Mouse (Mus musculus) cerebellum, postnatal 14 days (tissue): ENCODE measurements around the gene Slc26a10.
"Not testable (repeated sequence)": the region's sequence is repeated elsewhere in the genome, so short reads cannot be mapped to it uniquely, and the experiment has no call there.

Source experiments
- DNase-seq, 2 experiments: peaks; one replicate each; pipeline ENCODE4 v3.0.0; 2021; ENCODE audit warnings: mixed read lengths in 2 of 2

Slc26a10 gene

GRCm38 (mm10) chr10:127181566-127181965 lies 1.1 kb upstream of the Slc26a10 start:
- no peak for DNase-seq

GRCm38 (mm10) chr10:127180695-127181047 lies 226 bp upstream of the Slc26a10 start:
- DNase-seq: no peak

GRCm38 (mm10) chr10:127178286-127179027 lies 2.0 kb downstream of the Slc26a10 start:
- DNase-seq: peak in 1 of 2 experiments; percentile 26

- peak; percentile 88 to 92 for DNase-seq
These were observed 2.7 kb downstream of the Slc26a10 start for GRCm38 (mm10) chr10:127177719-127178118.

GRCm38 (mm10) chr10:127177235-127177634 lies 3.2 kb downstream of the Slc26a10 start:
- no peak for DNase-seq

GRCm38 (mm10) chr10:127176756-127177155 lies 3.7 kb downstream of the Slc26a10 start:
- DNase-seq: no peak

GRCm38 (mm10) chr10:127176228-127176627 lies 4.2 kb downstream of the Slc26a10 start:
- no peak for DNase-seq

GRCm38 (mm10) chr10:127174170-127174569 lies 6.3 kb downstream of the Slc26a10 start:
- DNase-seq: peak in 1 of 2 experiments; percentile 12

- DNase-seq: peak in 1 of 2 experiments; percentile 7
These were observed 7.0 kb downstream of the Slc26a10 start for GRCm38 (mm10) chr10:127173148-127174065.

- no peak for DNase-seq
These were observed 8.7 kb downstream of the Slc26a10 start for GRCm38 (mm10) chr10:127171631-127172200.

GRCm38 (mm10) chr10:127170837-127171272 lies 9.6 kb downstream of the Slc26a10 start:
- DNase-seq: peak; percentile 55 to 71

GRCm38 (mm10) chr10:127170002-127170401 lies 10.4 kb downstream of the Slc26a10 start:
- DNase-seq: peak; percentile 54 to 62

- peak in 1 of 2 experiments; percentile 23 for DNase-seq
These were observed 12.7 kb downstream of the Slc26a10 start for GRCm38 (mm10) chr10:127167614-127168192.

- DNase-seq: peak in 1 of 2 experiments; percentile 30
These were observed 13.5 kb downstream of the Slc26a10 start for GRCm38 (mm10) chr10:127166771-127167613.

GRCm38 (mm10) chr10:127166404-127166715 lies 14.1 kb downstream of the Slc26a10 start:
- no peak for DNase-seq

GRCm38 (mm10) chr10:127165654-127166403 lies 14.6 kb downstream of the Slc26a10 start:
- peak; percentile 69 to 73 for DNase-seq

- no peak for DNase-seq
These were observed 15.1 kb downstream of the Slc26a10 start for GRCm38 (mm10) chr10:127165354-127165653.

GRCm38 (mm10) chr10:127164631-127165353 lies 15.7 kb downstream of the Slc26a10 start, which contains the start of gene B4galnt1:
TSS of gene B4galnt1 (plus strand) at chr10:127165225.
- peak; percentile 86 to 91 for DNase-seq

GRCm38 (mm10) chr10:127164190-127164589 lies 16.3 kb downstream of the Slc26a10 start:
- no peak for DNase-seq

GRCm38 (mm10) chr10:127162771-127163261 lies 17.6 kb downstream of the Slc26a10 start:
- DNase-seq: not testable (repeated sequence)
